Mouse (Mus musculus): Measurements from ENCODE around the gene Slc27a1. TPM values are rescaled to one million over a fixed set of nuclear protein-coding genes. Genes with fewer than 3 reads are reported as not detected.

Slc27a1 gene
- total RNA-seq, 4 experiments from 2014 or later: 141 to 186 (median 160) TPM

GRCm38 (mm10) chr8:71626753-71627152 lies 58.1 kb downstream of the Slc27a1 start:
- DNase-seq: no peak

DNA sequence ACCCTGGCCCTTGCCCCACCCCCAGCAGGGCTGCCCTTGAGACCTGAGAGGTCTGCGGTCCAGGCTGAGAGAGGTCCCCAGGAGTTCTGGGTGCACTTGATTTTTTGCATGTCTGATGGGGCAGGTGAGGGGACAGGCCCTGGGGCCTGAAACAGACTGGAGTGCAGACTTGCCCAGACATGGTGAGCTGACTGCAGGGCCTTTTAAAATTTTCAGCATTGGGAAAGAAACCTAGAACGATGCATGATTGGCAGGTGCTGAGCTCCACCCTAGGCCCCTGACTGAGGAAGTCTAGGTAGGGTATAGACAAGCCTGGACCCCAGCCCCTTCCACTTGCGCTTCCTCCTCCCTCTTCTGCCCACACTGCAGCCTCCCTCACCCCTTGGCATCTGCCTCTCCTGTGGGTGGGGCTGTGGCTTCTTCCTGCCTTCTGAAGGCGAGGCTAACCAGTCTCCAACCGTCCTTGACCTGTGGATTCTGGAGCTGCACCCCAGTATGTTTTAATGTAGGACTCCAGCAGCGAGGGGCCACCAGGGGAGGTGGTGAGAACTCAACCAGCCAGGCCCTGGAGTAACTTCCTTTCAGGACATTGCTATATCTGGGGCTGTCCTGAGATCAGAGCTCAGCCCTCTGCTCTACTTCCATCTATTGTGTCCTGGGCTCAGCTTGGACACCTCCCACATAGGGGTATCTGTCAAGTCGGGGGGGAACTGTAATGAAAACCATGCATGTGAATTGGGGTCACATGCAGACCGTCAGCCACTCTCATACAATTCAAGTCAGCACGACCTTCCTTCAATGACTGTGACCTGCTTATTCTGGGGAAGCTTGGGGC lies 58.8 kb downstream of the Slc27a1 start:
- DNase-seq: no peak

DNA sequence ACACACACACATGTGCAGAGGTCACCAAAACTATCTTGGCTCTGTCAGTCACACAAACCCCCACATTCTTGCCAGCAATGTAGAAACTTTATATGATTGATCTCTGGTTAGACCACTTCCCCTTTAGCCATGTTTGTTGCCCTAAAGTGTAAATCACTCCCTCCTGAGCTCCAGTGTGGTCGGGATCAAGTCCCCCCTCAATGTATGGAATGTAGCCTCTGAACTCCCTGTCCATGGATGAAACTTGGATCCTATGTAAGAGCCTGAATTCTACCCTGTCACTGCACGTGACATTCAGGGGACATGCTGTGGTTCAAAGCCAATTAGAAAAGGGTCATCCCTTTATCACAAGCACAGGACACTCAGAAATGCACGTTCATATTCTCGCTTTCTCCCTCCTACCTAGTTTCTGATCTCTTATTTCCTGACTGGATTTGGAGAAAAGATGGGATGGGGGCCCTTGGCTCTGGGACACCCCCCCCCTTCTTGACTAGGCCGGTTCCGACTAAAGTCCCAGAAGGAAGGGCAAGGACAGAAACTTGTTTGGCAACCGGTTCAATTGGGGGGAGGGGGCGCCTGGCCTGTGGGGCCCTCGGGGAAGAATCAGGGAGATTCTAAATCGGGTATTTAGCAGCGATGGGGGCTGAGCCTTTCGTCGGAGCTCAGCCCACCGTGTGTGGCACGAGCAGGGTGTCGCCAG lies 59.9 kb downstream of the Slc27a1 start:
- DNase-seq: no peak

- DNase-seq: peak; percentile 96
These were observed 60.5 kb downstream of the Slc27a1 start for GRCm38 (mm10) chr8:71629096-71629697.

- peak; percentile 68 for DNase-seq
These were observed 61.1 kb downstream of the Slc27a1 start for GRCm38 (mm10) chr8:71629781-71630212.

DNA sequence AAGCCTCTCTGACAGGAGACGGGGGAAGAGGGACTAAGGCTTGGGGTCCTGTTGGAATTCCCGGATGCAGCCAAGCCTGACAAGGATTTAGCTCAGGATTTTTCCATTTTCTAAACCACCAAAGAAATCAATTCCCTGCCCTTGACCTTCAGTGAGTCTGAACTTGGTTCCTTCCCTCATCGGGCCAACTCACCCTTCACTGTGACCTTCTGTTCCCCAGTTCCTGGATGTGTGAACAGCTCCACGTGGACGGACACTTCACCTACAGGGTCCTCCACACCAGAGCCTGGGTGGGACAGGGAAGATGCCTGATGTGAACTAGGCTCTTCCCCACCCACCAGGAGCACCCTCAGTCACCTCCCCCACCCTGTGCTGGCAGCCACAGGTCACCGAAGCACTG lies 62.1 kb downstream of the Slc27a1 start:
- DNase-seq: no peak

DNA sequence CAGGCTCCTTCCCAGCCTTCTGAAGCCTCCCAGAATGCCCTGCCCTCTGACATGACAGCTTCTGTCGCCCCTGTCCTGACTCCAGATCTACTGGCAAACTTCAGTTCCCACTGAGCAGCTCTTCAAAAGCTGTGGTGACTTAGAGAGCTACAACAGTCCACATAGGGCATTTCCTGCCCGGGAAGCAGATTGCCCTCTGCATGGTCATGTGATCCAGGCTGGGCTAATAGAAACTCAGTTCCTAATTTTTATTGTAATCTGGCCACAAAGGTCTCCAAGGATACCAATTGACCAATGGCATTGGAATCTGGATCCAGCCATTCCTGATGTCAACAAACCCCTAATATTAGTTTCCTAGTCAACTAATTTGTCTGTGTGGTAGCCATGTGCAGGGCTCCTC lies 63.2 kb downstream of the Slc27a1 start:
- no peak for DNase-seq

DNA sequence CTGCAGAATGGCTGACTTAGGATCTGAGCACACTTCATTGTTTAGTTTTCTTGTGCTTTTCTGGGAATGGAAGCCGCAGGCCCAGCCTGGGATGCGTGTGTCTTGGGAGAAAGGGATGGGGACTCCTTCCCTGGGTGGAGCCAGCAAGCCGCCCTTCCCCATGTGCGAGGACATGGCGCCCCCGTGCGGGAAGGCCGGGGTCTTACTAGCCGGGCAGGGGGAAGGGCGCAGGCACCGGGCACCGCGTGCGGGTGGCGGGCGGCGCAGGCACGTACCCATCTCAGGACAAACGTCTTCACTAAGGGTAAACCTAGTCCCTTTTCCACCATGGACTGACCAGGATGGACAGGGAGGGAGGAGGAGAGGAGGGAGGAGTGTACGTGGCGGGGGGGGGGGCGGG lies 64.5 kb downstream of the Slc27a1 start:
- DNase-seq: peak; percentile 58

DNA sequence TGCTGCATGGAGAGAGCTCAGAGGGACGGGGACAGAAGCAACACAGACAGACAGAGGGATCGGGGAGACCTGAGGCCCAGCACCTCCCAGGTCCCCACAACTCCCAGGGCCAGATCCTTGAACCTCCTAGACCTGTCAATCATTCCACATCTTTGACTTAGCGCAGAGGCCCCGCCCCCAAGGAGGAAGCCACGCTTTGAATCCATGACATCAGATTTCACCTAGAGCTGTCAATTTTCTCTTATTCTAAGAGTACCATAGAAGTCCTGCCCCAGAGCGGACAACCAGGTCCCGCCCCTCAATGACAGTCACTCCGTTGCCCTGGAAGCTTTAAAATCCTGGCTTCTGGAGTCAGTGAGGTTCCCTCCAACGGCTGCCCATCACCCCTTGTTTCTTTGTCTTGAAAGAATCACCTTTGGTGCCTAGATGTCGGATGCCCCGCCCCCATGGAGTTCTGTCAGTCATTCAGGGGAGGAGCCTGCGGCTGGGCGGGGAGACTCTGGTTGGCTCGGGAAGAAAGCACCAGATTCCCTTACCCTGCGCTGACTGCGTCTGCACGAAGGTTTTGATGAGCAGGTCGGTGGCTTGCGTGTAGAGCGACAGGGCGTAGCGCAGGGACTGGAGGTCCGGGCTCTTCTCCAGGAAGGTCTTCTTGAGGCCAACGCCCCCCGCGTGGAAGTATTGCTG lies 65.4 kb downstream of the Slc27a1 start:
- DNase-seq: peak; percentile 69

Small RNA genes lying within 50 kb of the gene (microRNA-seq; reads per million reads assigned to microRNA genes)
- 1.3 to 1.8 reads per million in 2 experiments for gene Mir6769b

Other genes starting within 250 kb of the Slc27a1 start
- gene Use1, start 202.0 kb upstream of the Slc27a1 start, total RNA-seq (2022): 100 to 1,000 TPM; 203 to 262 (median 232) TPM
- gene Ocel1, start 197.6 kb upstream of the Slc27a1 start, total RNA-seq (2022): 10 to 100 TPM; 15.9 to 18.8 (median 17.7) TPM
- gene Nr2f6, start 186.9 kb upstream of the Slc27a1 start, total RNA-seq (2022): 10 to 100 TPM; 59.1 to 67.2 (median 62.7) TPM
- gene Ushbp1, start 173.1 kb upstream of the Slc27a1 start, total RNA-seq (2022): 10 to 100 TPM; 11.4 to 25.1 (median 18.2) TPM
- 100 to 1,000 TPM; 101 to 137 (median 120) TPM for gene Babam1, start 172.0 kb upstream of the Slc27a1 start, total RNA-seq (2022)
- 1 to 10 TPM in 1 of 4 experiments, under 1 TPM in 2, not detected in 1; 0.56 to 1.2 (median 0.92) TPM for gene Ankle1, start 162.9 kb upstream of the Slc27a1 start, total RNA-seq (2022)
- 10 to 100 TPM; 85.3 to 96.2 (median 92.1) TPM for gene Abhd8, start 105.2 kb upstream of the Slc27a1 start, total RNA-seq (2022)
- 100 to 1,000 TPM in 1 of 4 experiments, 10 to 100 TPM in 3; 64.7 to 108 (median 88.7) TPM for gene Mrpl34, start 103.9 kb upstream of the Slc27a1 start, total RNA-seq (2022)
- gene Dda1, start 99.7 kb upstream of the Slc27a1 start, total RNA-seq (2022): 10 to 100 TPM; 51.7 to 65.2 (median 57.9) TPM
- 10 to 100 TPM; 13.5 to 24.7 (median 20.6) TPM for gene Ano8, start 82.9 kb upstream of the Slc27a1 start, total RNA-seq (2022)
- gene Gtpbp3, start 80.8 kb upstream of the Slc27a1 start, total RNA-seq (2022): 10 to 100 TPM; 23.1 to 32.0 (median 29.0) TPM
- 100 to 1,000 TPM; 195 to 255 (median 230) TPM for gene Plvap, start 57.1 kb upstream of the Slc27a1 start, total RNA-seq (2022)
- not detected for gene Ccdc194, start 43.2 kb upstream of the Slc27a1 start, total RNA-seq (2022)
- gene Bst2, start 31.4 kb upstream of the Slc27a1 start, total RNA-seq (2022): 10 to 100 TPM; 54.3 to 91.2 (median 67.9) TPM
- 10 to 100 TPM; 72.6 to 87.3 (median 82.3) TPM for gene Mvb12a, start 26.0 kb upstream of the Slc27a1 start, total RNA-seq (2022)
- gene Tmem221, start 10.0 kb upstream of the Slc27a1 start, total RNA-seq (2022): 1 to 10 TPM; 5.1 to 7.0 (median 5.8) TPM
- gene Nxnl1, start 2.3 kb upstream of the Slc27a1 start, total RNA-seq (2022): 1 to 10 TPM in 1 of 4 experiments, under 1 TPM in 3; 0.40 to 1.3 (median 0.49) TPM
- 100 to 1,000 TPM; 116 to 141 (median 124) TPM for gene Pgls, start 23.3 kb downstream of the Slc27a1 start, total RNA-seq (2022)
- gene Fam129c, start 28.8 kb downstream of the Slc27a1 start, total RNA-seq (2022): 1 to 10 TPM; 1.5 to 3.0 (median 2.3) TPM
- 10 to 100 TPM; 64.7 to 78.0 (median 69.1) TPM for gene Colgalt1, start 42.1 kb downstream of the Slc27a1 start, total RNA-seq (2022)
- 10 to 100 TPM in 3 of 4 experiments, 1 to 10 TPM in 1; 9.8 to 11.8 (median 11.4) TPM for gene Unc13a, start 102.9 kb downstream of the Slc27a1 start, total RNA-seq (2022)
- 10 to 100 TPM; 10.7 to 21.8 (median 16.6) TPM for gene Jak3, start 107.4 kb downstream of the Slc27a1 start, total RNA-seq (2022)
- gene Insl3, start 120.3 kb downstream of the Slc27a1 start, total RNA-seq (2022): 10 to 100 TPM in 1 of 4 experiments, 1 to 10 TPM in 3; 3.9 to 12.3 (median 7.1) TPM
- gene B3gnt3, start 132.9 kb downstream of the Slc27a1 start, total RNA-seq (2022): 1 to 10 TPM; 3.0 to 5.1 (median 4.4) TPM
- gene Fcho1, start 156.8 kb downstream of the Slc27a1 start, total RNA-seq (2022): 1 to 10 TPM; 2.1 to 6.2 (median 3.7) TPM